Mouse (Mus musculus): ENCODE results near the gene Optc. TPM values are rescaled to one million over a fixed set of nuclear protein-coding genes. Genes with fewer than 3 reads are reported as not detected.

The Optc gene
- total RNA-seq (2015) (not detected in 2 replicates), total RNA-seq (2017) (not detected in 2 replicates)

DNA sequence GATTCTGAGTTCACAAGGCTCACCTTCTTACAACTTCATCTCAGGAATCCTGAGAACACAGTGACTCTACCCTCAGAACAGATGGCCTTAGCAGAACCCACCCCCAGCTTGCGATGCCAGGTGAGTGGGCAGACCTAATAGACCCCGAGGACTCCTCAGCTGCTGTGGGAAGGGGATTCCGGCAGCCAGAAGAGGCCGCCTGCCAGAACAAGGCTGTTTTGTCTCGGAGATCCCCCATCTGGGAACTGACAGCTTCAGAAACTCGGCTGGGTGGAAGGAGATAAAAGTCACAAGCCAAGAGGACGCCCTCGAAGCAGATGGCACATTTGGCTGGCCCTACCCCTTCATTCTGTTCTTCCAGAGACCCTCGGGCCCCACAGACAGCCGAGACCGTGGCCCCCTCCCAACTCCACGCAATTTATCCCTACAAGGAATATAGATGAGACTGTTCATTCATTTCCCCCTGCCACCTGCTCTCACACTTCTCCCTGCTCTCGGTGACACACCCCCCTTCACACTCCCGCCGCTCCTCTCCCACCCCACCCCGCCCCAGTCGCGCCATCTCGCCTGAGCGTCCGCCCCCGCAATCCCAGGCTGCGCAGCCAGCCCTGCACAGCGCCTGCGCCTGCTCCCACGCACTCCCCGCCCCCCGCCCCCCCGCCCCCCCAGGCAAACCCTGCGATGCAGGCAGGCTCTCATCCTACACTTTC lies at the start of gene Optc:
TSS of gene Optc (minus strand) at position 51 of the 710 bp plus-strand sequence.
- ATAC-seq (replicated peaks; ENCODE audit: poor library complexity) = peak; percentile 60

- no peak for ATAC-seq (replicated peaks; ENCODE audit: poor library complexity)
Measured at GRCm38 (mm10) chr1:133954009-133954408, 46.2 kb upstream of the Optc start.

- no peak for ATAC-seq (replicated peaks; ENCODE audit: poor library complexity)
Measured at GRCm38 (mm10) chr1:133953261-133953742, 45.5 kb upstream of the Optc start.

DNA sequence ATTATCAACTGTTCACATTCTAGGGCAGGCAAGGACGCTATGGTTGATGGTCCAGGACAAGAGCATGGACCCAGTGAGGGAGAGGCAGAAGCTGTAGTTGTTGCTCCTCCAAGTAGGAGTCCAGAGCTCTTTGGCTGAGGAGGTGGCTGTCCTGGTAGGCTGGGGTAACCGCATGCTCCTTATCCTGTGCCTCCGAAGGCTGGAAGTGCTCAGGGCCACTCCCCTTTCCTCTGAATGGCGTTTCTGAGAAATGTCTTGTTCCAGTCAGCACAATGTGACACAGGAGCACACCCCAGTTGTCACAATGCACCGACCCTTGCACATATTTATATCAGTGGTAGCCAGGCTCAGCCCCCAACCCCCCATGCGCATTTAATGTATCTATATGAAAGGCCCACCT lies 43.8 kb upstream of the Optc start:
- ATAC-seq (replicated peaks; ENCODE audit: poor library complexity) = peak; percentile 74

DNA sequence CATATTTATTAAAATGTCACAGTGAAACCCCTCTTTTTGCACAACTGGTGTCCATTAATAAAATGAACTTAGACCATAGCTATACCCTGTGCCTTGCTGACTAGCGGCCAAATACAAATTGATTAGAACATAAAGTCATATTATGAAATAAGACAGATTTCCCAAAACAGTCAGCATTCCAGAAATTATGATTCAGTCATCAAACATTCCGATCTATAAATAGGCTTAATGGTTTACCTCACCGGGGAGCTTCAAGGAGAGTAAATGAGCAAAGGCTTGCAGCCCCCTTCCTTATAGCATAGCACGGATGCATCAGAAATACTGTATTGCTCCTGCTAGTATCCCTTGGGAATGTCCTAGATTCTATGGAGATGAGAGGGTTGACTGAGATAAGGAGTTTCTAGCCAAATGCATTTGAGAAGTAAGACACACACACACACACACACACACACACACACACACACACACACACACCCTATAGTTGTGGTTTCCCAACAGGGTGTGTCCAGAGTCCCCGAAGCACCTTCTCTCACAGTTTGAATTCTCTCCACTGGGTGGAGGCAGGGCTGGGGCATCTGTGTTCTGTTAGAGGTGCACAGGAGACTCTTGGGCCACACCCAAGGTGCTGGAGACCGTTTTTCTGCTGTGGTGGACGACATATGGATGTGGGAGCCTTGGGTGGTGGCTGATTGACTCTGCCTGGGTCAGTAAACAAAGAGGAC lies 42.4 kb upstream of the Optc start:
- peak; percentile 90 for ATAC-seq (replicated peaks; ENCODE audit: poor library complexity)

GRCm38 (mm10) chr1:133945106-133945505 lies 37.3 kb upstream of the Optc start:
- ATAC-seq (replicated peaks; ENCODE audit: poor library complexity) = no peak

DNA sequence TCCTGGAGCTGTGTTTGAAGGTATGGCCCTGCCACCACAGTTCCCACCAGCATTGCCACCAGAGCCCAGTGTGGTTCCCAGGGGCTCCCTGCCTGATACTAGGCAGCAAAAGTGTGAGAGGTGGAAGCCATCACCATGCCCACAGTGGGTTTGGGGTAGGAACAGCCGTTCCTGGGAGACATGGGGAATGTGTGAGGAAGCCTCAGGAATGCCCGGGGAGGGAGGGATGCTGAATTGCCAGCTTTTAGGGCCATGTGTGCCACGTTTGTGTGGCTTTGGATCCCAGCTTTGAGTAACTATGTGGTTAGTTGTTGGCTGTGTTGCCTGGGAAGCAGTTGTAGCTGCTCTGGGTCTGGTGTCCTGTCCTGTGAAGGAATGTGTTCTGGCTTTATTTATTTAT lies 34.1 kb upstream of the Optc start:
- ATAC-seq (replicated peaks; ENCODE audit: poor library complexity) = no peak

DNA sequence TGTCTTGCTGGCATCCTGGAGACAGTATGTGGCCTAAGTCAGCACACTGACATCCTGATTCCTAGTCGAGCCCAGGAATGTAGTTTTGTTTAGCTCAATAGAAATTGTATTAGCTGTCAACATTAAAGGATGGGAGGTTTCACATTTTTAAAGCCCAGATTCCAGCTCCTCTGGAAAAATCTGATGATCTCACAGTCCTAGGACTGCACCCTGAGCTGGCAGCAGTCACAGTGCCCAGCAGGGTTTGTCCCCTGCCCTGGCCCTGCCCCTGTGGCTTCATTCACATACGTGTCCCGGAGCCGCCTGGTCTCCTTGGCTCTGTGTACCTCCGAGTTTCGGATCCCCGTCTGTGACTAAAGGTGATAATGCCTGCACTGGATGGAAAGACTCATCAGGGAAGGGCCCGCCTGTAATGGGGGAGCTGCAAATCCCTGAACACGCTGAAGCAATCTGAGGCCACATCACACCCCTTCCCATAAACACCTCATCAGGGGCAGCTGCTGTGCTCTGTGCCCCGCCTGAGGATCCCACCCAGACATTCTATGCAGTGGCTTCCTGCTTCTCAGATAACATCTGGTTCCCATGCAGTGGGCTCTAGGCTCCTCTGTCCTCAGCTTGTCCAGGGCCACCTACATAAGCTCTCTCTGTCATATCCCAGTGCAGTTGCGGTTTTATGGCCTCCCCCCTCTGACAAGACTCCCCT lies 33.5 kb upstream of the Optc start:
- no peak for ATAC-seq (replicated peaks; ENCODE audit: poor library complexity)

GRCm38 (mm10) chr1:133940481-133941092 lies 32.8 kb upstream of the Optc start:
- ATAC-seq (replicated peaks; ENCODE audit: poor library complexity) = no peak

DNA sequence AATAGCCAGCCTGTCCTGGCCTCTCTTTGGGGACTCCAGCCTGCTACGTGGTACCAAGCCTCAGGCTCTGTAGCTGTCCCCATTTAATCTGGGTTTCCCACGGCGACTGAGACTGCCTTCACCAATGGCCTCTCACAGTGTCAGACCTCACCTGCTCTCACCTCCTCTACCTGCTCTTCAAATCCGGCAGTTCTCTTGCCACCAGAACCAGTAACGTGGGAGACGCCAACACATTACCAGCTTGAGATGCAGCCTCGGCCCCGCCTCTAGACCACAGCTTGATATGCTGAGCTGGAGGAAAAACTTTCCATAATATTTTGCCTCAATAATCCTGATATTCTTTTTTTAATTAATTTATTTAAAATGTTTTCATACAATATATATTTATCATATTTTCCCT lies 31.9 kb upstream of the Optc start:
- ATAC-seq (replicated peaks; ENCODE audit: poor library complexity) = no peak

DNA sequence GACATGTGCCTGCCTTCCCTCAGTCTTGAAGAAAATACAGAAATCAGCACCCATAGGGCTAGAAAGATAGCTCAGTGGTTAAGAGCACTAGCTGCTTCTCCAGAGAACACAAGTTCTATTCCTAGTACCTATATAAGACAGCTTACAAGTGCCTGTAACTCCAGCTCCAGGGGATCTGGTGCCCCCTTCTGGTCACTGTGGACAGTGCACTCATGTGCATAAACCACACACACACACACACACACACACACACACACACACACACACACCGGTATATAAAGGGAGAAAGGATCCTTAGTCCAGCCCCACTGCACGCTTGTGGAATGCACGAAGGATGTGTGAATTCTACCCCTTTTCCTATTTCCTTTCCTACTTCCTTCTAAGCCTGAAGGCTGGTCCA lies 28.4 kb upstream of the Optc start:
- no peak for ATAC-seq (replicated peaks; ENCODE audit: poor library complexity)

DNA sequence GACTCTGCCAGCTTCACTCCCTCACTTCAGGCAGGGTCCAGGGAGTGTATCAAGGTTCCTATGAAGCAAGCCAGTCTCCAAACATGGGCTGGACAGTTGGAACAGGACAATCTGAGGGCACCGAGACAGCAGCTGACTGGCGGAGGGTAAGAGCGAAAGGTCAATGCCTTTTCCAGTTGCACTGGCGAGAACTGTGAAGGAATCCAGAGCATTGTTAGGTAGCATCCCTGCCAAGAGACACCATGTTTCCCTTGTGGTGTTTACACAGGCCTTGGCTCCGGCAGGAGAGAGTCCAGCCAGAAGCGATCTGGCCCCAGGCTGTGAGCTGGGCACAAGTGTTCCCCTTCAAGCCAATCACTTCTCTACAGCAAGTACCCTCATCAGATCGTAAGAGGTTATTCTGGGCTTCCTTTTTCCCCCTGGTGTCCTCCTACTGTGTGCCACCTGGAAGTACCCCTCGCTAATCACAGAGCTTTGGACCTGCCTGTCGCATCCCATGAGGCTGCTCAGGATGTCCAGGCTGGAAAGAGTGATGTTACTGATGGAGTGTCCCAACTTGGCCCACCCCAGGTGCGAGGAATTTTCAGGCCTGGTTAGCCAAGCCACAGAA lies 26.7 kb upstream of the Optc start:
- no peak for ATAC-seq (replicated peaks; ENCODE audit: poor library complexity)

GRCm38 (mm10) chr1:133933301-133934195 lies 25.7 kb upstream of the Optc start:
- no peak for ATAC-seq (replicated peaks; ENCODE audit: poor library complexity)

DNA sequence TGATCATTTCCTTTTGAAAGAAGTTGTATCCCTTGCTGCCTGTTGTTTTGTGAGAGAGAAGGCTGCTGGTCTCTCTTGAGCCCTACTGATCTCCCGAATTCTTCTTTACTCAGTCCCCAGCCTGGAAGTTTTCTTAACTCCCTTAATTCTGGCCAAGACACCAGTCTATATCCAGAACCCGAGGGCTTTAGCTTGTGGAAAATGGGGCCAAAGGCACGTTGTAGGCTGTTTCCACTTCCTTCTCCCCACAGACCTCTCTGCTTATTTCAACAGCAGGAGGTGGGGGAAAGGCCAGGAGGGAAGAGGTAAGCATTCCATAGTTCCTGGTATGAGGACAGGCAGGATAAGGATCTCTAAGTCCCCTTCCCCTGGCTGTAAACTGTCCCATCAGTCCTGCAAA lies 22.2 kb upstream of the Optc start:
- ATAC-seq (replicated peaks; ENCODE audit: poor library complexity) = no peak

- ATAC-seq (replicated peaks; ENCODE audit: poor library complexity) = no peak
Measured at GRCm38 (mm10) chr1:133925223-133925622, 17.4 kb upstream of the Optc start.

DNA sequence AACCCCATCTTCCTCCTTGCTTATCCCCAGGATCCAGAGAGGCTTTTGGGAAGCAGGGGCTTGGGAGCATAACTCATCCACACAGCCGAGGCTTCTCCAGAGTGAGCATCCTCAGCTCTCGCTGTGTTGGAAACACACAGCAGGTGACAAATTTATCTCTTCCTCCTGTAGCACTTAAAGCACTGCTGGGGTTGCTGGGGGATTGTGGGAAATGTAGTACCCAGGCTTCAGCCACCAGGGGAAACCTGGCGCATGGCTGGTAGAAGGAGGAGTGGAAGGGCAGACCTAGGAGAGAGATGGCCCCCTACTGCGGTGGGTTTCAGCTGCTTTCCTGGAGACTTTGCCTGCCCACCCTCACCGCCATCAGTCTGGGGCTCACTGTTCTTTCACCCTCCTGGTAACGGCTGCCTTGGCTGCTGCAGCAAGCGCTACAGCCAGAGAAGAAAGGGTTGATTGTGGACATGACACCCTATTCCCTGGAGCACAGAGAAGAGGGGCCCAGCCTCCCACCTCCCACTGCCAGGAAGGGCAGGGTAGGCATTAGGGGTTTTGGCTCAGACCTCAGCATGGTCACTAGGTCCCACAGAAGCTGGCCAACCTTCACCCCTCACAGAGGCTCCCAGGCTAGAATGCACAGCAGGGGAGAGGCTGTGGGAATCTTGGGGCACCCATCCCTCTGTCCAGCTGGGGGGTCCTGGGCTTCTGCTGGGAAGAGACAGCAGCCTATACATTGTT lies 16.5 kb upstream of the Optc start:
- ATAC-seq (replicated peaks; ENCODE audit: poor library complexity) = peak; percentile 77

GRCm38 (mm10) chr1:133923071-133923470 lies 15.3 kb upstream of the Optc start:
- ATAC-seq (replicated peaks; ENCODE audit: poor library complexity) = no peak

- ATAC-seq (replicated peaks; ENCODE audit: poor library complexity) = no peak
Measured at GRCm38 (mm10) chr1:133921304-133921751, 13.5 kb upstream of the Optc start, which contains the start of gene Prelp. Prelp (minus strand) TSS chr1:133921414.

GRCm38 (mm10) chr1:133920876-133921275 lies 13.1 kb upstream of the Optc start:
- no peak for ATAC-seq (replicated peaks; ENCODE audit: poor library complexity)

Measured in megakaryocyte progenitor cell, adult 5-6 weeks (primary cell).